Mouse (Mus musculus) heart, adult 8-10 months (tissue): ENCODE data around the gene Cd38. TPM values are rescaled to one million over a fixed set of nuclear protein-coding genes. Genes with fewer than 3 reads are reported as not detected.
A peak's percentile ranks its signal among the peaks of the same experiment; 100 is the strongest.
"Not testable (repeated sequence)": the region's sequence is repeated elsewhere in the genome, so short reads cannot be mapped to it uniquely, and the experiment has no call there.

Experiments used
- DNase-seq: peaks from one replicate; pipeline ENCODE4 v3.0.0; 2022; ENCODE audit warnings: low spot score
- total RNA-seq, 4 experiments: library from RNA; stranded (reverse); gene quantifications; 2 replicates each; pipeline ENCODE4 v1.2.4; 2022

The Cd38 gene
- total RNA-seq, 4 experiments from 2014 or later = 5.8 to 9.5 (median 6.5) TPM

DNA sequence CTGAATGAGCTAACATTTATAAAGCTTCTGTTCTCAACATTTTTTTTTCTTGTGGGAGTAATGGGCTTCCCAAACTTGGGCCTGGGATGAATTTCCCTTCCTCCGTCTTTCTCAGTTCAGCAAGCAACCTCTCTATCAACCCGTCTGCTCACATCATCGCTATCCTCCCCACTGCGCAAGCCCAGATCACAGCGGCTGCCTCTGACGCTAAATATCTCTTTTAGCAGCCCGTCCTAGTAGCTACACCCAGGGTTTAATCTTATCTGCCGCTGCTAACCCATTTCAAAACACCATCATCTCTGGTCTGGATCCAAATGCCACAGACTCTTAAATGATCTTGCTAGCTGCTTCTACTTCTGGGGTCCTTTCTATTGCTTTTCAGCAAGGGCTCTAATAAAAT, 8.7 kb upstream of the Cd38 start:
- no peak for DNase-seq

DNA sequence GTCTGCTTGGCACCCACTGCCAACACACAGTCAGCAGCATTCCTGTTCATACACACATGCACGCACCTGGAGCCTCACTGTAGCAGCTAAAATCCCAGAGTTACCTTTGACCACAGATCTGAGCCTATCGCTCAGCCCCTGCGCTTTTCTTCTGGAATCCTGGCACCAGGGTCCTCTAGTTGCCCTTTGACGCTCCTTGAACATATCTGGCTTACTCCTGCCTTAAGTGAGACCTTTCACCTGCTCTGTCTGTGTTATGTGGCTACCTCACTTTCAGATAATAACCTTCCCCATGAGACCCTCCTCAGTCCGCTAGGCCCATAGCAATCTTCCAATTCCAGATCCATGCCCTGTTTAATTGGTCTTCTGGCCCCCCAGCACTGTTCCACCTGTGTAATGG, 8.3 kb upstream of the Cd38 start:
- no peak for DNase-seq

DNA sequence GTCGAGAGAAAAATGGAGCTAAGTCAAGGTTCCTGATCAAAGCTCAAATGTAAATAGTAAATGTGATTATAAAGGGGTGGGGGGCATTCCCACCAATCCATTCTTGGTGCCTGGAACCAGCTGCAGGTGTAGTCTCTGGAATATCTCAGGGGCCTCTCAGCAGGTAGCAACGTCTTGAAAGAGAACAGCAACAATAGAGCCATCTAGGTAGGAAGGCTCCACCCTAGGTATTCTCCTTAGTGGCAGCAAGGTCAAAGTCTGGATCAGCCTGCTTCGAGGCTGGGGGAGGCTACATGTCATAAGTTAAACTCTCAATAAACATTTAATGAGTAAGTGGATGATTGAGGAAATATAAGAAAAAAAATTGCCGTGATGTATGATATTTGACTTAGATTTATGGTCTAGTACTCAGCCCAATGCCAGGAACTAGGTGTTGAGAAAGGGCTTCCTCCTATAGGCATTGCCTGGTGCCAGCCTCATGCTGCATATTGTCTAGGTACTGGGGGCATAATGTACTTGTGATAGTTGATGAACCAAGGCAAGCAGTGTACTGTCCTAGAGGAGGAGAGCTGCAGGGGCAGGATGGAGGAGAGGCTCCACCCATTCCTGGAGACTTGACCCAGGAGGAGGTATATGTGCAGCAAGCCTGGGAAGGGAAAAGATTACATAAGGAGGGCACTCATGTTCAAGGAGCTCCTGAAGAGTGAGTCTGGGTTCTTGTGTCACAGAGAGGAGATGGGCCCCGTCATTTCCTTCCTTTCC, 7.5 kb upstream of the Cd38 start:
- no peak for DNase-seq

- DNase-seq = no peak
Measured at GRCm38 (mm10) chr5:43863642-43864041, 4.7 kb upstream of the Cd38 start.

DNA sequence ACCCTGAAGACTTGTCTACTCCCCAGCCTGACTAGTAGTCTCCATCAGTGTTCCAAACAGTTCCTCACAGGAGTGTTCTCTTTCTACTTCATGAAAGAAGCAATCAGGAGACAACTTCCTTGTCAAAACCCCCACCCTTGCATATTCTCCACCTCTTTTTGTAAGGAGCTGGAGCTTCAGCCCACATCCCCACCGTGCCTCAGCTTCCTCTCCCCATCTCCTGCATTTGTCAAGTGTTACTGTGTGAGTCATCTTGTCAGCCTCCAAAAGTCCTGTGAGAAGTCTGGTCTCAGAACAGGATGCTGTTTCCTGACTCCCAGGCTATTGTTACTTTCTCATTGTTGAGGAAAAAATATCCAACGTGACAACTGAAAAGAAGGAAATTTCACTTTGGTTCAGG, 3.0 kb upstream of the Cd38 start:
- DNase-seq = no peak

- peak; percentile 60 for DNase-seq
Measured at GRCm38 (mm10) chr5:43868711-43869600, 603 bp downstream of the Cd38 start.

GRCm38 (mm10) chr5:43871845-43872244, 3.5 kb downstream of the Cd38 start:
- DNase-seq = no peak

DNA sequence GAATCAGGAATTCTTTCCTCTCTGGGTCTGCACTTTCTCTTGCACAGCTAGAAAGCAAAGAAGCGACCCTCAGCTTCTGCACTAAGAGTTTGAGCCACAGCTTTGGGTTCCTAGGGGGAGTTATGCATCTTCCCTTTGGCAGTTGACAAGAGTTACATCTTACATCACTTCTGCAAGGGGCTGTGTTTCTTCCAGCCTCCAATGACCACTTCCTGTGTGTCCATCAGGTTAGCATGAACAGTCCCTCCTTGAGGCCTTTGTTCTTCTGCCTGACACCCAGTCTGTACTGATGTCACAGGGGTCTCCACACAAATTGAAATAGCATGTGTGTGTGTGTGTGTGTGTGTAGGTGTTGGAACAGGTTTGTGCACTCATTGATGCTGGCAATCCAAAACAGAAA, 4.3 kb downstream of the Cd38 start:
- DNase-seq = no peak

DNA sequence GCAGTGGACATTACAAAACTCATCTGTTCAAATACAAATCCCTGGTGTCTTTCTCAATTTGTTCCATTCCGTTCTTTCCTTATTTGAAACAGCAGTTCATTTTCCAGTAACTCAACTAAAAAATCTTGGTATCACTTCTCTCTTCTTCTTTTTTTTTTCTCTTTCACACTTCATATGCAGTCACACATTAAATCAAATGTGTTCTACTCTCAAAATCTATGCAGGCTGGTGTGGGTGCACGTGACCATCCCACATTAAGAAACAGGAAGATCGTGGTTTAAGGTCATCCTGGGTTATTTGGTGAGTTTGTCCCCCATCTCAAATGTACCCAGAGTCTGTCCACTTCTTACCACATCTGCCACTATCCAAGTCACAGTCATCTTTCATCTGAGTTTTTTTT, 13.7 kb downstream of the Cd38 start:
- DNase-seq = no peak

- DNase-seq = no peak
Measured at GRCm38 (mm10) chr5:43885060-43885820, 16.9 kb downstream of the Cd38 start.

GRCm38 (mm10) chr5:43892386-43892785, 24.0 kb downstream of the Cd38 start:
- DNase-seq = no peak

DNA sequence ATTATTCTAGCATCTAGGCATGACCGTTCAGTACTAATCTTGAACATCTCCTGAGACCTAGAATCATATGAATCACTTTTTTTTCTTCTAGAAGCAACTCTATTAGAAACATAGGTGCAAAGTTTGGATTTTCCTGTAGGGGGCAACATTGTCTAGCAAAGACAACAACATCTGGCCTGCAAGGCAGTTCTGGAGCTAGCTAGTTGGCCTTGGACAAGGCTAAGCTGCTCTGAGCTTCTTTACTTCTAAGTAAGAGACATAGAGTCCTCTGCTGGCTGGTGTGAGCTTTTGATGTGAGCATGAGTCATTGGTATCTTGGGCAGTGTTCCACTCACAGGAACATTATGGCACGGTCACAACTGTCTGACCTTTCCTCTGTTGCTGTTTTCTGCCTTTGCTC, 25.8 kb downstream of the Cd38 start:
- DNase-seq = peak; percentile 67

DNA sequence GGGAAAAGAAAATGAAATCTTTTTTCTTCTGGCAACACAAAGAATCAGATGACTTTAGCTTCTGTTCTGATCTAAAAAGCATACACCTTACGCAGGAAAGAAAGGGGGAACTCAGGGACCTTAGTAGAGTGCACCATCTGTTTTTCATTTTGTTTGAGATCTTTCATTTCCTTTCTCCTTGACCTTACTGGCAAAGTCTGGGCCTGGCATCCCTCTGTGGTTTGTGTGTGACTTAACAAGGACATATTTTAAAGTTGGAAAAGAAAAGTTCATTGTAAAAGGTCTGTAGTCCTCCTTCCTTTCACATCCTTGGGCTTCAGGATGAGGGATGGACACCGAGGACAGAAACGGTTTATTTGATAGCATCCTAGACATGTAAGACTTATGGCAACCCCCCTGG, 27.6 kb downstream of the Cd38 start:
- DNase-seq = no peak

DNA sequence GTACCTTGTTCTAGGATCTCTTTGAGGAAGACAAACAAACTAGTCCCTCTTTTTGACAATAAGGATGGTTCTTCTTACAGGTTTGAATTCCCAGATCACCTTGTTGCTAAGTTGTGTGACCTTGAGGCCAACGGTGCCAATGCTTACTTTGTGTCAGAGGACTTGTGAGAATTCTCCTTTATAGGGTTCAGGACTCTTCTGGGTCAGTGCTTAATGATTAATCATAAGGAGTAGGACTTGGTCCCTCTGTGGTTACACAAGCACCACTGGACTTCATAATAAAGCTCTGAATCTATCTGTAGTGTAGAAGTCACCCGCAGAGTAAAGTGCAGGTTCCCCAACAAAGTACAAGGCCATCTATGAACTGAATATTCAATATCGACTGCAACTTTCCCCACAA, 36.3 kb downstream of the Cd38 start:
- no peak for DNase-seq

DNA sequence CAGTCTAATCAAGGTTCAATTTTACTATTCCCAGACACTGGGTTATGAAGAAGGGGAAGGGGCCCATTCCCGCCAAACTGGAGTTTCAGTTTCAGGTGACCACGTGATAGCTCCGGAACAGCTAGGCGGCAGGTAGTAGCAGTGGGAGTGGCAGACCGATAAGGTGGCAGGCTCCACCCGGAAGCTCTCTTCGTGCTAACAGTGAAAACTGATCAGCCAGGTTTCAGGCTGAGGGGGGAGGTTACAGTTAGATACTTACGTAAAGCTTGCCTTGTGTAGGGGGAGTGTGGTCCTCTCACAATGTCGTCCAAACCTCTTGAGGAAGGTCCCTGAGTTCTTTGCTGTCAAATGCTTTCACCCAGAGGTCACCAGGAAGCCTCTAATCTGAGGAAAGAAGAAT, 40.9 kb downstream of the Cd38 start:
- DNase-seq = no peak

DNA sequence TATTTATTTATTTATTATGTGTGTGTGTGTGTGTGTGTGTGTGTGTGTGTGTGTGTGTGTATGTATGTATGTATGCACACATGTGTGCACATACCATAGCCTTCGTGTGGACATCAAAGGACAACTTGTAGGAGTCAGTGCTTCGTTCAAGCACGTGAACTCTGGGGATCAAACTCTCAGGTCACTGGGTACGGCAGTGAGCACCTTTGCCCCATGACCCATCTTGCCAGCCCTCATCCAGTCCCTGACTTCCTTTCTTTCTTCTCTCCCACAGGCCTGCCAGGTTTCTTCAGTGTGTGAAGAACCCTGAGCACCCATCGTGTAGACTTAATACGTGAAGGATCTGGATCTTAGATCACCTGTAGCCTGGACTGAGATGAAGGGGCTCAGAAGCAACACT, 41.7 kb downstream of the Cd38 start:
- no peak for DNase-seq

GRCm38 (mm10) chr5:43912844-43913243, 44.5 kb downstream of the Cd38 start, which contains the start of gene Gm7879:
TSS of gene Gm7879 (plus strand) at chr5:43913144.
- not testable (repeated sequence) for DNase-seq

DNA sequence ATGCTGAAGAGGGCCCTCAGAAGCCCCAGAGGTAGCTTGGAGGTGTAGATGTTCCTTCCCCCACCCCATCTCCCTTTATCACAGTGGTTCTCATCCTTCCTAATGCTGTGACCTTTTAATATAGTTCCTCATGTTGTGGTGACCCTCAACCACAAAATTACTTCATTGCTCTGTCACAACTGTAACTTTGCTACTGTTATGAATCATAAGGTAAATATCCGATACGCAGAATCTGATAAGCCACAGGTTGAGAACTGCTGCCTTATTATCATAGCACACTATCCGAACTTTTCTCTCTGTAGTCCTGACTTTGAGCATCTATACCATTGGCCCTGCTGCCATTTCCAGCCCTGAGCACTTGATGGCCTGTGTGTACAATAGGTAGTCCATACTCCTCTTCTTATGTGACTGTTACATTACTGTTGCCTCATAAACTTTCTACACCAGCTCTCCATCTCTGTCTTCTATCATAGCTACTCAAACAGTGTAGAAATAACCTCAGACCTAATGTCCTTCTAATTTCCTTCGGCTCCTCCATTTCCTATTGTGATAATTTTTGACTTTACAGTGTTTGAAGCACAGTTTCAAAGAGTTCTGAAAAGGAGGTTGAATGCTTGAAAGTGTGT, 47.0 kb downstream of the Cd38 start:
- DNase-seq = no peak

DNA sequence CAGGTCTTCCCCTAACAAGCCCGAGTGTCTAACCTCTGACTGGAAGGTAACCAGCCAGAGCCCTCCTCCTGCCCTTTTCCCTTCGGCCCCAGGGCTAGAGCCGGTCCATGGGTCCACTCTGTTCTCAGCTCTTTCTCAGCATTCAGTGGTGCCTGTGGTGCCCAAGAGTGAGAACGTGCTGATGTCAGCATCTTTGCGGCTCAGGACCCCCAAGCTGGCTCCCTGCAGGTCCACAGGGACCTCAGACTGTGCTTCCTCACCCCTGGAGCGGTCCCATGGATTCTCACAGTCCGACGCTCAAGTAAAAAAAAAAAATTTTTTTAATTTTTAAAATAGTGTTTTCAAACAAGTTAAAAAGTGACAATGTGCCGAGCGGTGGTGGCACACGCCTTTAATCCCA, 53.5 kb downstream of the Cd38 start:
- DNase-seq = no peak

DNA sequence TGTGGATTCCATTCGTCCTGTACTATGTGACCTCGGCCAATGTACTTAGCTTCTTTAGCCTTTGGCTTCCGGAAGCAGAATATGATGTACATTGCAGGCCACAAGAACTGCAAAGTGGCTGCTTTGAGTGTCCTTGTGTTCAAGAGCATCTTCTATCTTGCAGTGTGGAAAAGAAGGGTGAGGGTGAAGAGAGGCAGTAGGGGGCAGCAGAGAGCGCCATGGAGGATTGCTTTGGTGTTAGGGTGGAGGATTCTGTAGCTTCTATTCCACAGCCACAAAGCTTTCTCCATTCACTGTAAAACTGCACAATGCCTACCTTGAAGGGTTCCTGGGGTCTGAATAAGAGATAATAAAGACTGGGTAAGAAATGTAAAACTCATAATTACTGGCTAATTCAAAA, 55.6 kb downstream of the Cd38 start:
- DNase-seq = peak; percentile 46

- no peak for DNase-seq
Measured at GRCm38 (mm10) chr5:43927729-43928128, 59.4 kb downstream of the Cd38 start.

DNA sequence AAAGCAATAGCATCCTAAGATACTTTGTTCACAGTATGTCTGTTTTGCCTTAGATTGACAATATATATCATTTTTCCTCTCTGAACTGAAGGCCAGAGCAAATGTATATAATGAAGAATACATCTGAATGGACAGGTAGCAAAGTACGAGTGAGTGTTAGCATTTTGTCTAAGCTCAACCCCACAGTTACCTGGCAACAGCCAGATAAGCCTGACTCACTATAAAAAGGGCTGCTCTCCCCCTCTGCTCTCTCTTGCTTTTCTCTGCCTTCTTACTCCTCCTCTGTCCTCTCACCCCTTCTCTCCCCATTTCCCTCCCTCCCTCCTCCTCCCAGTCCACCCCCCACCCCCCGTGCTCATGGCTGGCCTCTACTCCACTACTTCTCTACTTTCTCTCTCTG, 64.9 kb downstream of the Cd38 start:
- DNase-seq = no peak
